Mouse (Mus musculus) adrenal gland, adult (tissue): ENCODE data around the gene Tcte1.
A peak's percentile ranks its signal among the peaks of the same experiment; 100 is the strongest.

Source experiments
- DNase-seq, 2 experiments: peaks; one replicate each; pipeline ENCODE4 v3.0.0; 2022 to 2023; ENCODE audit warnings: low spot score in 1 of 2; ENCODE audit not compliant: inconsistent age in 2 of 2

Gene Tcte1

GRCm38 (mm10) chr17:45582188-45582587, 59.0 kb downstream of the Tcte1 start:
- no peak for DNase-seq

GRCm38 (mm10) chr17:45582715-45583355, 59.6 kb downstream of the Tcte1 start:
- DNase-seq = peak in 1 of 2 experiments; percentile 77

- peak; percentile 86 to 93 for DNase-seq
Observed at GRCm38 (mm10) chr17:45584096-45584896, 61.1 kb downstream of the Tcte1 start.

GRCm38 (mm10) chr17:45584939-45585678, 61.9 kb downstream of the Tcte1 start:
- peak; percentile 85 to 94 for DNase-seq

- DNase-seq = peak in 1 of 2 experiments; percentile 47
Observed at GRCm38 (mm10) chr17:45585725-45586448, 62.7 kb downstream of the Tcte1 start.

- peak in 1 of 2 experiments; percentile 67 for DNase-seq
Observed at GRCm38 (mm10) chr17:45586449-45586837, 63.2 kb downstream of the Tcte1 start.

GRCm38 (mm10) chr17:45588370-45588769, 65.1 kb downstream of the Tcte1 start:
- DNase-seq = peak; percentile 9 to 44

GRCm38 (mm10) chr17:45589236-45589635, 66.0 kb downstream of the Tcte1 start:
- peak; percentile 20 to 47 for DNase-seq

- DNase-seq = peak; percentile 75 to 91
Observed at GRCm38 (mm10) chr17:45589844-45590243, 66.6 kb downstream of the Tcte1 start.

- DNase-seq = peak; percentile 13 to 50
Observed at GRCm38 (mm10) chr17:45590410-45590809, 67.2 kb downstream of the Tcte1 start.

- peak; percentile 62 to 83 for DNase-seq
Observed at GRCm38 (mm10) chr17:45591701-45592605, 68.7 kb downstream of the Tcte1 start.
